Mouse (Mus musculus): ENCODE data around the gene Tspan18.

DNA sequence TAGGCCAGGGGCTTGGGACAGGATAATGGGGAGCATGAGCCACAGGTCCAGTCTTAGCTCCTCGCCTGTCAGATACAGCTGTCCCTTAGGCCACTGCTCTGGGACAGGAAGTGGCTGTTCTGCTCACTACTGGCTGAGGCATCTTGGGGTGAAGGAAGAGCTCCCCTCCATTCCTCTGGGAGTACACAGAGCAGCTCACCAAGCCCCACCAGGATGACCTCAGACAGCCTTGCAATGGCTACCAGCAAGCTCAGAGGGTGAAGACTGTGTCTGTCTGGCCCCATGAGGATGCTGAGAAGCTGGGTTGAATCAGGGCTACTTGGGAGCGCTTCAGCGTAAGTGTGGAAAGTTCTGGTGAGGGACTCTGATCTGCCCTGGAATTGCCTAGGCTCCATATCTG lies 132.3 kb downstream of the Tspan18 start:
- no peak for TF ChIP-seq CTCF (IDR thresholded peaks at IDR 0.05; ENCODE audit: insufficient read depth, low read length)
- no peak for TF ChIP-seq POLR2A (IDR thresholded peaks at IDR 0.05; ENCODE audit: borderline replicate concordance, extremely low read depth, low read depth, low read length)

Data from lung, adult 2 months (tissue).